Mouse (Mus musculus): Measurements from ENCODE around the gene Ebf1. TPM values are rescaled to one million over a fixed set of nuclear protein-coding genes. Genes with fewer than 3 reads are reported as not detected.

Ebf1 gene
- total and polyA plus RNA-seq, 2 experiments from 2014 or later = 8.1 to 10.4 TPM

- Histone ChIP-seq H3K4me3 (ENCODE audit: low read depth, low read length) (no peak overlapping the region), H3K27ac (ENCODE audit: low read depth) (no peak overlapping the region), H3K27me3 (ENCODE audit: control insufficient read depth, insufficient read depth, low read length) (no peaks in the 10 kb centered on the region), H3K9ac (replicated peaks; ENCODE audit: low read depth, low read length) (no peak overlapping the region), H3K9me3 (replicated peaks; ENCODE audit: control insufficient read depth, low read length) (no peaks in the 10 kb centered on the region), H3K36me3 (replicated peaks; ENCODE audit: control insufficient read depth, insufficient read depth, low read length) (no peaks in the 10 kb centered on the region), H3K4me1 (ENCODE audit: control insufficient read depth, insufficient read depth) (no peaks in the 10 kb centered on the region), H3K4me2 (ENCODE audit: low read depth, low read length) (no peak overlapping the region)
- TF ChIP-seq EP300 (IDR thresholded peaks at IDR 0.05; ENCODE audit: low read depth) = no peak
- TF ChIP-seq CTCF (IDR thresholded peaks at IDR 0.05; ENCODE audit: low read depth) = no peak
- WGBS = 57% methylated on average over 9 of the region's 9 CpGs
- DNase-seq (ENCODE audit: low spot score) = no peak
- no peak for ATAC-seq (ENCODE audit: insufficient read depth, low read depth)
Measured at GRCm38 (mm10) chr11:44881056-44881683, 264.1 kb downstream of the Ebf1 start.

- TF ChIP-seq EP300 (IDR thresholded peaks at IDR 0.05; ENCODE audit: low read depth) (no peak), CTCF (IDR thresholded peaks at IDR 0.05; ENCODE audit: low read depth) (no peak)
- 82% methylated on average over 4 of the region's 4 CpGs for WGBS
- DNase-seq (ENCODE audit: low spot score) = no peak
Measured at GRCm38 (mm10) chr11:44882476-44882970, 265.4 kb downstream of the Ebf1 start.

GRCm38 (mm10) chr11:44884337-44884736, 267.2 kb downstream of the Ebf1 start:
- DNase-seq (ENCODE audit: low spot score) (no peak), ATAC-seq (ENCODE audit: insufficient read depth, low read depth) (no peak)
- H3K4me2 ChIP-seq (ENCODE audit: low read depth, low read length) = no peak overlapping the region
- H3K4me1 ChIP-seq (ENCODE audit: control insufficient read depth, insufficient read depth) = no peaks in the 10 kb centered on the region
- no peak overlapping the region for H3K4me3 ChIP-seq (ENCODE audit: low read depth, low read length)
- H3K27me3 ChIP-seq (ENCODE audit: control insufficient read depth, insufficient read depth, low read length) = no peaks in the 10 kb centered on the region
- H3K27ac ChIP-seq (ENCODE audit: low read depth) = no peak overlapping the region
- 73% methylated on average over 3 of the region's 3 CpGs for WGBS
- no peak overlapping the region for H3K9ac ChIP-seq (replicated peaks; ENCODE audit: low read depth, low read length)
- no peaks in the 10 kb centered on the region for H3K36me3 ChIP-seq (replicated peaks; ENCODE audit: control insufficient read depth, insufficient read depth, low read length)
- H3K9me3 ChIP-seq (replicated peaks; ENCODE audit: control insufficient read depth, low read length) = no peaks in the 10 kb centered on the region
- TF ChIP-seq EP300 (IDR thresholded peaks at IDR 0.05; ENCODE audit: low read depth) (no peak), CTCF (IDR thresholded peaks at IDR 0.05; ENCODE audit: low read depth) (no peak)

More at GRCm38 (mm10) chr11:44882476-44882970, 265.4 kb downstream of the Ebf1 start:
- no peak for ATAC-seq (ENCODE audit: insufficient read depth, low read depth)
- H3K36me3 ChIP-seq (replicated peaks; ENCODE audit: control insufficient read depth, insufficient read depth, low read length) = no peaks in the 10 kb centered on the region
- H3K4me2 ChIP-seq (ENCODE audit: low read depth, low read length) = no peak overlapping the region
- no peak overlapping the region for H3K4me3 ChIP-seq (ENCODE audit: low read depth, low read length)
- no peak overlapping the region for H3K27ac ChIP-seq (ENCODE audit: low read depth)
- no peaks in the 10 kb centered on the region for H3K9me3 ChIP-seq (replicated peaks; ENCODE audit: control insufficient read depth, low read length)
- no peaks in the 10 kb centered on the region for H3K4me1 ChIP-seq (ENCODE audit: control insufficient read depth, insufficient read depth)
- no peak overlapping the region for H3K9ac ChIP-seq (replicated peaks; ENCODE audit: low read depth, low read length)
- no peaks in the 10 kb centered on the region for H3K27me3 ChIP-seq (ENCODE audit: control insufficient read depth, insufficient read depth, low read length)

GRCm38 (mm10) chr11:44886897-44887296, 269.8 kb downstream of the Ebf1 start:
- Histone ChIP-seq H3K9ac (replicated peaks; ENCODE audit: low read depth, low read length) (no peak overlapping the region), H3K4me2 (ENCODE audit: low read depth, low read length) (no peak overlapping the region), H3K27ac (ENCODE audit: low read depth) (no peak overlapping the region), H3K27me3 (ENCODE audit: control insufficient read depth, insufficient read depth, low read length) (no peaks in the 10 kb centered on the region), H3K9me3 (replicated peaks; ENCODE audit: control insufficient read depth, low read length) (no peaks in the 10 kb centered on the region), H3K4me1 (ENCODE audit: control insufficient read depth, insufficient read depth) (no peaks in the 10 kb centered on the region), H3K36me3 (replicated peaks; ENCODE audit: control insufficient read depth, insufficient read depth, low read length) (no peaks in the 10 kb centered on the region), H3K4me3 (ENCODE audit: low read depth, low read length) (no peak overlapping the region)
- no peak for TF ChIP-seq CTCF (IDR thresholded peaks at IDR 0.05; ENCODE audit: low read depth)
- no peak for TF ChIP-seq EP300 (IDR thresholded peaks at IDR 0.05; ENCODE audit: low read depth)
- 89% methylated on average over 2 of the region's 2 CpGs for WGBS
- DNase-seq (ENCODE audit: low spot score) (no peak), ATAC-seq (ENCODE audit: insufficient read depth, low read depth) (no peak)

GRCm38 (mm10) chr11:44887691-44888090, 270.6 kb downstream of the Ebf1 start:
- WGBS = 84% methylated on average over 7 of the region's 7 CpGs
- no peak for TF ChIP-seq EP300 (IDR thresholded peaks at IDR 0.05; ENCODE audit: low read depth)
- TF ChIP-seq CTCF (IDR thresholded peaks at IDR 0.05; ENCODE audit: low read depth) = no peak
- no peaks in the 10 kb centered on the region for H3K36me3 ChIP-seq (replicated peaks; ENCODE audit: control insufficient read depth, insufficient read depth, low read length)
- DNase-seq (ENCODE audit: low spot score) (no peak), ATAC-seq (ENCODE audit: insufficient read depth, low read depth) (no peak)
- H3K9ac ChIP-seq (replicated peaks; ENCODE audit: low read depth, low read length) = no peak overlapping the region
- H3K4me2 ChIP-seq (ENCODE audit: low read depth, low read length) = no peak overlapping the region
- H3K27me3 ChIP-seq (ENCODE audit: control insufficient read depth, insufficient read depth, low read length) = no peaks in the 10 kb centered on the region
- H3K4me1 ChIP-seq (ENCODE audit: control insufficient read depth, insufficient read depth) = no peaks in the 10 kb centered on the region
- no peak overlapping the region for H3K27ac ChIP-seq (ENCODE audit: low read depth)
- H3K9me3 ChIP-seq (replicated peaks; ENCODE audit: control insufficient read depth, low read length) = no peaks in the 10 kb centered on the region
- no peak overlapping the region for H3K4me3 ChIP-seq (ENCODE audit: low read depth, low read length)

- no peak for TF ChIP-seq EP300 (IDR thresholded peaks at IDR 0.05; ENCODE audit: low read depth)
- no peak for TF ChIP-seq CTCF (IDR thresholded peaks at IDR 0.05; ENCODE audit: low read depth)
- 79% methylated on average over 4 of the region's 4 CpGs for WGBS
- Histone ChIP-seq H3K36me3 (replicated peaks; ENCODE audit: control insufficient read depth, insufficient read depth, low read length) (no peaks in the 10 kb centered on the region), H3K9ac (replicated peaks; ENCODE audit: low read depth, low read length) (no peak overlapping the region), H3K27me3 (ENCODE audit: control insufficient read depth, insufficient read depth, low read length) (no peaks in the 10 kb centered on the region), H3K4me1 (ENCODE audit: control insufficient read depth, insufficient read depth) (no peaks in the 10 kb centered on the region), H3K9me3 (replicated peaks; ENCODE audit: control insufficient read depth, low read length) (no peaks in the 10 kb centered on the region), H3K4me2 (ENCODE audit: low read depth, low read length) (no peak overlapping the region), H3K27ac (ENCODE audit: low read depth) (no peak overlapping the region), H3K4me3 (ENCODE audit: low read depth, low read length) (no peak overlapping the region)
- DNase-seq (ENCODE audit: low spot score) = no peak
- ATAC-seq (ENCODE audit: insufficient read depth, low read depth) = no peak
Measured at GRCm38 (mm10) chr11:44888390-44888789, 271.3 kb downstream of the Ebf1 start.
